Mouse (Mus musculus): ENCODE measurements around the gene Gm21964. TPM values are rescaled to one million over a fixed set of nuclear protein-coding genes. Genes with fewer than 3 reads are reported as not detected.

Gene Gm21964
- total and polyA plus RNA-seq, 2 experiments from 2014 or later, result not detected

GRCm38 (mm10) chr8:110152951-110153350, 51.9 kb downstream of the Gm21964 start:
- H3K9ac ChIP-seq, result no peak overlapping the region
- H3K27me3 ChIP-seq (ENCODE audit: insufficient read depth, low read length), result no peaks in the 10 kb centered on the region
- no peak for TF ChIP-seq CTCF (IDR thresholded peaks at IDR 0.05; ENCODE audit: low read depth)
- H3K9me3 ChIP-seq (ENCODE audit: low read length), result no peaks in the 10 kb centered on the region
- no peaks in the 10 kb centered on the region for H3K4me1 ChIP-seq (ENCODE audit: insufficient read depth)
- no peak for ATAC-seq
- H3K36me3 ChIP-seq (ENCODE audit: insufficient read depth), result no peaks in the 10 kb centered on the region
- no peak overlapping the region for H3K4me2 ChIP-seq (ENCODE audit: low read depth)
- no peak for DNase-seq
- H3K4me3 ChIP-seq (ENCODE audit: low read depth, low read length), result no peak overlapping the region
- WGBS, result 75% methylated on average over 6 of the region's 6 CpGs
- no peak overlapping the region for H3K27ac ChIP-seq (ENCODE audit: low read depth, low read length)

Other genes starting within 250 kb of the Gm21964 start
- gene Phlpp2, start 232.7 kb upstream of the Gm21964 start, total RNA-seq (2014; rRNA removed), result 9.8 and 13.6 TPM in 2 replicates
- gene Phlpp2, start 232.7 kb upstream of the Gm21964 start, polyA plus RNA-seq (2015; fragmentation: Nextera tagmentation; extraction: Ambion mirVana), result 1.7 and 2.9 TPM in 2 replicates
- 0.69 and 0.76 TPM in 2 replicates for gene Marveld3, start 139.0 kb upstream of the Gm21964 start, total RNA-seq (2014; rRNA removed)
- 0.64 and 1.4 TPM in 2 replicates for gene Marveld3, start 139.0 kb upstream of the Gm21964 start, polyA plus RNA-seq (2015; fragmentation: Nextera tagmentation; extraction: Ambion mirVana)
- gene Tat, start 110.8 kb upstream of the Gm21964 start, total RNA-seq (2014; rRNA removed), result not detected in 2 replicates
- gene Tat, start 110.8 kb upstream of the Gm21964 start, polyA plus RNA-seq (2015; fragmentation: Nextera tagmentation; extraction: Ambion mirVana), result not detected in 2 replicates
- not detected in 2 replicates for gene Chst4, start 61.5 kb upstream of the Gm21964 start, total RNA-seq (2014; rRNA removed)
- not detected in 2 replicates for gene Chst4, start 61.5 kb upstream of the Gm21964 start, polyA plus RNA-seq (2015; fragmentation: Nextera tagmentation; extraction: Ambion mirVana)
- 13.1 and 19.6 TPM in 2 replicates for gene Zfp612, start 21.5 kb upstream of the Gm21964 start, total RNA-seq (2014; rRNA removed)
- 8.2 and 13.6 TPM in 2 replicates for gene Zfp612, start 21.5 kb upstream of the Gm21964 start, polyA plus RNA-seq (2015; fragmentation: Nextera tagmentation; extraction: Ambion mirVana)
- not detected in 2 replicates for gene Gm17720, start 1.5 kb downstream of the Gm21964 start, total RNA-seq (2014; rRNA removed)
- not detected in 2 replicates for gene Gm17720, start 1.5 kb downstream of the Gm21964 start, polyA plus RNA-seq (2015; fragmentation: Nextera tagmentation; extraction: Ambion mirVana)
- gene Calb2, start 67.0 kb downstream of the Gm21964 start, total RNA-seq (2014; rRNA removed), result 133 TPM in 2 replicates
- 177 and 286 TPM in 2 replicates for gene Calb2, start 67.0 kb downstream of the Gm21964 start, polyA plus RNA-seq (2015; fragmentation: Nextera tagmentation; extraction: Ambion mirVana)
- 21.9 and 24.9 TPM in 2 replicates for gene Cmtr2, start 114.5 kb downstream of the Gm21964 start, total RNA-seq (2014; rRNA removed)
- gene Cmtr2, start 114.5 kb downstream of the Gm21964 start, polyA plus RNA-seq (2015; fragmentation: Nextera tagmentation; extraction: Ambion mirVana), result 9.1 and 9.3 TPM in 2 replicates
- gene Hydin, start 165.8 kb downstream of the Gm21964 start, total RNA-seq (2014; rRNA removed), result 0.92 and 1.0 TPM in 2 replicates
- gene Hydin, start 165.8 kb downstream of the Gm21964 start, polyA plus RNA-seq (2015; fragmentation: Nextera tagmentation; extraction: Ambion mirVana), result 0.21 and 0.63 TPM in 2 replicates

Data from forebrain, postnatal 0 days (tissue).